Mouse (Mus musculus) stomach, adult 2 months (tissue): Measurements from ENCODE around the gene Fjx1. TPM values are rescaled to one million over a fixed set of nuclear protein-coding genes. Genes with fewer than 3 reads are reported as not detected.

Experiments
- polyA plus RNA-seq: library from polyadenylated mRNA; depleted of rRNA; stranded (reverse); fragments of >200 nt; gene quantifications from 2 replicates; pipeline ENCODE4 v1.2.3, GENCODE M21; 2012; rRNA removed

Fjx1 gene
- 1.6 and 2.7 TPM in 2 replicates for polyA plus RNA-seq

DNA sequence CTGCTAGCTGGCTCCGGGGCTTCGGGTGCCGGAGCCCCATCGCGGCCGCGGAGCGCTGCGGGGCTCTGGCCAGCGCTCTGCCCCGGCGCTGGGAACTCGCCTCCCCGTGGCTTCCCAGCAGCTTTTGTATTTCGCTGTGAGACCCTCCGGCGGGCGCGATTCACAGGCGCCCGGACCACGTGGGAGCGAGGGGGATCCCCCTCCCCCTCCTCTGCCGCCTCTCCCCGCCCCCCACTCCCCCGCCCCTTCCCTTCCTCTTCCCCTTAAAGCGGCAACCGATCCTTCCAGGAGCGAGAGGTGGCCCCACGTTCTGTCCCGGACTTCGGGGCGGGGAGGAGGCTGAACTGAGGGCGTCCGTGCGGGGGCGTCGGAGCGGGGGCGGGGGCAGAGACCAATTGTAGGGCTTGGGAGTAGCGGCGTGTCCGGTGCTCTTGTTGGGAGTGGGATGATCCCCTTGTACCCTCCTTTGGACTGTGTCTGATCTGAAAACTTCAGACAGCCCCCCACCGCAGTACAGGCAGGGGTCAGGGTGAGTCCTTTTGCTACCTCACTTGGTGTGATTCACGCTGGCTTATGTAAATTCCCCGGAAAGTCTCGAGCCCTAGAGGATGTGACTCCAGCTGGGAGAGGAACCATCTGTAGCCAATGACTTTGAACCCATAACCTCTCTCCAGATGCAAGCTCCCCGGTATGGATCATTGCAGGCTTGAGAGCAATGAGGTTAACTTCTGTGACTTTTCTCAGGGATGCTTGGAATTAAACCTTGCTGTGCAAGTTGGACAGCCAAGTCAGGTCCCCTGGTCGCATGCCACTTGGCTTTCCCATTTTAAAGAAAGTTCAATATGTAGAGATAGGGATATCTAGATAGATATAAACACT is at the start of gene Fjx1:
Gene Fjx1, minus strand, starts transcription at position 829 of the 879 bp plus-strand sequence.

GRCm38 (mm10) chr2:102407363-102408184 is 44.7 kb downstream of the Fjx1 start, which contains the start of gene Trim44:
TSS of gene Trim44 (minus strand) at chr2:102407828.

Other genes with a start within 250 kb of the Fjx1 start
- 3.6 TPM in 2 replicates for gene Trim44, start 44.7 kb downstream of the Fjx1 start, polyA plus RNA-seq
- 1.7 and 2.2 TPM in 2 replicates for gene Pamr1, start 97.5 kb upstream of the Fjx1 start, polyA plus RNA-seq
- 0.38 and 2.0 TPM in 2 replicates for gene Slc1a2, start 206.2 kb upstream of the Fjx1 start, polyA plus RNA-seq